Mouse (Mus musculus) olfactory bulb, adult 2 months (tissue): ENCODE results near the gene Pknox2.

Experiments used
- CTCF ChIP-seq: fragments of 200-500 bp; IDR thresholded peaks from 2 replicates; pipeline ENCODE4 v1.5.1; 2012; ENCODE audit warnings: low read depth, mild to moderate bottlenecking, low read length, moderate library complexity; ENCODE audit not compliant: insufficient read depth
- POLR2A ChIP-seq: fragments of 200-500 bp; IDR thresholded peaks from 2 replicates; pipeline ENCODE4 v1.6.1; 2012; ENCODE audit warnings: mild to moderate bottlenecking, low read depth, low read length, moderate library complexity; ENCODE audit not compliant: insufficient read depth

DNA sequence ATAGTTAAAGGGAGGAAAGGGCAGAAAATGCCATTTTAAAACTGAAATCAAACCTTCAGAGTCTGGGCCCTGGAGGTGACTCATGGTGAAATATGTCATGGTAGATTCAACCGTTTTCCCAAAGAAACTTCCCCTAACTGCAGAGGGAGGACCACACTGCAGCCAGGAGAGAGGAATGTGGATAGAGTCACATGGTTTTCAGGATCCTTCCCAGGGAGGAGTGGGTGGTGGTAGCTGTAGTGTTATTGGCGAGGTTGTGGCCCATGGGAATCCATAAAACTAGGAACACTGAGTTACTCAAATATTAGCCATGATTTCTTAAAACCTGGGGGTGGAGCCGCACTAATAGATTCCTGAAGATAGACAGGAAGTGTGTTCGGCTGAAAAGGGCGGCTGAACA, 99.7 kb downstream of the Pknox2 start:
- no peak for TF ChIP-seq CTCF
- TF ChIP-seq POLR2A, result no peak
